Mouse (Mus musculus) hindbrain, embryonic 13.5 days (tissue): ENCODE results near the gene Ddx42. TPM values are rescaled to one million over a fixed set of nuclear protein-coding genes. Genes with fewer than 3 reads are reported as not detected.

ENCODE experiments used
- ATAC-seq: fragments of 200-750 bp; cut with Nextera tagmentation; 2 replicates; pipeline ENCODE4 v1.8.0; 2017; ENCODE audit warnings: moderate TSS enrichment; ENCODE audit not compliant: low FRiP score
- H3K27ac ChIP-seq: fragments of 300-500 bp; sonication (generic); 2 replicates; pipeline ENCODE4 v1.5.1; 2015; ENCODE audit warnings: inconsistent platforms, mild to moderate bottlenecking, moderate library complexity
- H3K27me3 ChIP-seq: fragments of 300-500 bp; sonication (generic); 2 replicates; pipeline ENCODE4 v1.6.1; 2015; ENCODE audit warnings: mild to moderate bottlenecking, inconsistent platforms
- H3K36me3 ChIP-seq: fragments of 300-500 bp; sonication (generic); 2 replicates; pipeline ENCODE4 v1.6.1; 2015; ENCODE audit warnings: mild to moderate bottlenecking, inconsistent platforms
- H3K4me1 ChIP-seq: fragments of 300-500 bp; sonication (generic); replicated peaks from 2 replicates; pipeline ENCODE4 v1.6.1; 2015; ENCODE audit warnings: inconsistent platforms
- H3K4me2 ChIP-seq: fragments of 300-500 bp; sonication (generic); 2 replicates; pipeline ENCODE4 v1.6.1; 2015; ENCODE audit warnings: inconsistent platforms, mild to moderate bottlenecking, moderate library complexity
- H3K4me3 ChIP-seq: fragments of 300-500 bp; sonication (generic); 2 replicates; pipeline ENCODE4 v1.5.1; 2015; ENCODE audit warnings: mild to moderate bottlenecking, inconsistent platforms
- H3K9ac ChIP-seq: fragments of 300-500 bp; sonication (generic); 2 replicates; pipeline ENCODE4 v1.6.1; 2015; ENCODE audit warnings: mild to moderate bottlenecking, inconsistent platforms
- H3K9me3 ChIP-seq: fragments of 300-500 bp; sonication (generic); 2 replicates; pipeline ENCODE4 v1.6.1; 2016; ENCODE audit warnings: inconsistent platforms
- WGBS: fragments of 180-500 bp; shearing (Covaris S2); methylation state at CpG from one replicate; pipeline ENCODE4 v1.1.7; 2015; 5-methylcytosine and 5-hydroxymethylcytosine counted together
- polyA plus RNA-seq: library from polyadenylated mRNA; unstranded; fragments of >200 nt; fragmentation: Nextera tagmentation; extraction: Ambion mirVana; gene quantifications from 2 replicates; pipeline ENCODE4 v1.2.1, GENCODE M21; 2015

The Ddx42 gene
- polyA plus RNA-seq, 1 experiment from 2014 or later = 92.0 TPM

DNA sequence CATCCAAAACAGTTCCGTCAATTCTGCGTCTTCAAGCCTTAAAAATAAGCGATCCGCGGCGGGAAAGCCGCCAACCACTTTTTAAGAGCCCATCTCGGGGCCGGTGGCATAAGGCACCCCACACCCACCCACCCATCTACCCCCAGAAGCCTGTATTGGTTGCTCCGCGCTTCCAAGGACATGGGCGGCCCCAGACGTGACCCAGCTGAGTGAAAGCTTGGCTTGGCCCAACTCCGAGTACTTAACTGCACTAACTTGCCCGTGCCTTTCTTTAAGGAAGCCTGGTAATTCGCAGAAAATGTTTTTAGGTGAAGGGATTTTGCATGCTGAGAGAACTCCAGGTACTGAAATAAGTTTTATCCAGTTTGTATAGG lies 56.6 kb downstream of the Ddx42 start:
- peaks cover 52% of the 10 kb centered on the region for H3K4me1 ChIP-seq
- peak; percentile 33 for ATAC-seq
- H3K9me3 ChIP-seq = no peaks in the 10 kb centered on the region
- 17% methylated on average over 16 of the region's 16 CpGs for WGBS
- H3K9ac ChIP-seq = peak overlapping the region; percentile 97
- peak overlapping the region; percentile 93 for H3K27ac ChIP-seq
- H3K4me2 ChIP-seq = peak overlapping the region; percentile 83
- H3K36me3 ChIP-seq = no peaks in the 10 kb centered on the region
- no peaks in the 10 kb centered on the region for H3K27me3 ChIP-seq
- peak overlapping the region; percentile 98 for H3K4me3 ChIP-seq

DNA sequence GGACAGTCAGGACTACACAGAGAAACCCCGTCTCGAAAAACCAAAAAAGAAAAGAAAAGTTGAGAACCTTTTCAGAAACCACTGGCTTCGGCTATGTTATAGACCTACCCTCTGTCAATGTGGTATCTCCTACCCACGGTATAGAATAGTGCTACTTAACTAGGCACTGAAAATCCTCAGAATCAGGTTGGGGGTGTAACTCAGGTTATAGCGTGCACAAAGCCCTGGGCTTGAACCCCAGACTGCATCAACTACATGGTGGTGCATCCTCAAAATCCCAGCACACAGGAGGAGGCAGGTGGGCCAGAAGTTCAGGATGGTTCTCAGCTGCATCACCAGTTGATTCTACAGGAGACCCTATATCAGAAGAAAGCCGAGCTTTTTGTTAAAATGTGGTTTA lies 57.1 kb downstream of the Ddx42 start:
- no peaks in the 10 kb centered on the region for H3K9me3 ChIP-seq
- no peak for ATAC-seq
- H3K4me3 ChIP-seq = peak overlapping the region; percentile 98; the same call in 1 of the 2 replicates
- H3K27ac ChIP-seq = no peak overlapping the region
- H3K9ac ChIP-seq = no peak overlapping the region
- peaks cover 46% of the 10 kb centered on the region for H3K4me1 ChIP-seq
- 94% methylated on average over 6 of the region's 6 CpGs for WGBS
- no peaks in the 10 kb centered on the region for H3K27me3 ChIP-seq
- H3K36me3 ChIP-seq = no peaks in the 10 kb centered on the region
- H3K4me2 ChIP-seq = peak overlapping the region; percentile 83; the same call in 1 of the 2 replicates

DNA sequence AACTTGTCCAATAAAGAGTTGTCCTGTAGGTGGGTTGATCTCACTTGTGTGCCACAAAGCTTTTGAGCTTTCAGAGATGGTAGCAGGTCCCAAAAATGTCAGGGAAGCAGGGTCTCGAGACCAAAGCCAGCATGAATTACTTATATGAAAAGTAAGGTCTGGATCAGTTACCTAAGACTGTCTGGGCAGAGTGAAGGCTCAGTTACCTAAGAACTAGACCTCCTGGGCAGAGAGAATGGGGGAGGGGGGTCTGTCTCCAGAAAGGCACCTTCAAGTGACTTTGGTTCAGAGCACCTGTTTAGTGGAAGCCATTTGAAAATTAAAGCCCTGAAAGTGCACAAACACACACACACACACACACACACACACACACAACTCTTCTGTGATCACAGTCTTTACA lies 57.6 kb downstream of the Ddx42 start:
- ATAC-seq = no peak
- WGBS = 81% methylated on average over 1 of the region's 1 CpGs
- H3K4me1 ChIP-seq = peaks cover 41% of the 10 kb centered on the region
- H3K9me3 ChIP-seq = no peaks in the 10 kb centered on the region
- H3K27me3 ChIP-seq = no peaks in the 10 kb centered on the region
- no peak overlapping the region for H3K4me2 ChIP-seq
- H3K4me3 ChIP-seq = no peak overlapping the region
- no peak overlapping the region for H3K27ac ChIP-seq
- H3K36me3 ChIP-seq = no peaks in the 10 kb centered on the region
- no peak overlapping the region for H3K9ac ChIP-seq

DNA sequence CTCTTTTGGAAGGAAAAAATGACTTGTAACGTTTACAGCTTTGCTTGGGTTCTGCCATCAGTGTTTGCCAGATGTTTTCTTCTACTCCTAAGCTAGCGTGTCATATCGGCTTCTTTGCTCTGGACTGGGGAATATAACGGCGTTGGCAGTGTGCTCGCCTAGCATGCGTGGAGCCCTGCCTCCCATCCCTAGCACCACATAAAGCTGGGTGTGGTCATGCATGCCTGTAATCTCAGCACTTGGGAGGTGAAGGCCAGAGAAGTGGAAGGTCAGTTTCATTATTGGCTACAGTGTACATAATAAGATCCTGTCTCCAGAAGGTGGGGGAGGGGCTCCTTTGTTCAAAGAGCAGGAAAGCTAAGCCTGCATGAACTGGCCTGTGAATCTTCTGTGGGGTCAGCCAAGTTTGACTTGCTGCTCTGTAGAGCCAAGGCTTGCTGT lies 58.3 kb downstream of the Ddx42 start:
- no peaks in the 10 kb centered on the region for H3K9me3 ChIP-seq
- no peaks in the 10 kb centered on the region for H3K36me3 ChIP-seq
- ATAC-seq = no peak
- no peak overlapping the region for H3K27ac ChIP-seq
- no peak overlapping the region for H3K9ac ChIP-seq
- H3K4me2 ChIP-seq = no peak overlapping the region
- H3K4me1 ChIP-seq = peaks cover 38% of the 10 kb centered on the region
- no peak overlapping the region for H3K4me3 ChIP-seq
- no peaks in the 10 kb centered on the region for H3K27me3 ChIP-seq
- 88% methylated on average over 7 of the region's 7 CpGs for whole genome bisulfite sequencing

DNA sequence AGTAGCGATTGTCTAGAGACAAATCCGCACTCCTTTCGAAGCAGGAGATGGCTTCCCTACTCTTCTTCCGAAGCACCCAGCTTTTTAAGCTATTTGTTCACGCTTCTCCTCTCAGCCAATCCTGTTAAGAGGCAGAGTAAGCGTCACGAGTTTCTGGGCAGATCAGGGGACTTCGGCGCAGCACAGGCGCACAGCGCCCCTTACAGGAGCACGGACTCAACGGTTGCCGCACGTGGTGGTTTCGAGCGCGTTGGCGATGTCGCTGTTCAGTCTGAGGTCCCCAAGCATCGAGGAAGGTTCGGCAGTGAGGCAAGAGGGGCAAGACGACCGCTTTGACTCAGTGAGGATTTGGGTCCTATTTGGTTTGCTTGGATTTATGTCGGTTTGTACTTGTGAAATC lies 59.7 kb downstream of the Ddx42 start, which contains the start of gene Tcam1:
Tcam1 (plus strand) TSS at position 219 of the 400 bp plus-strand sequence.
- H3K27me3 ChIP-seq = no peaks in the 10 kb centered on the region
- ATAC-seq = peak; percentile 62
- H3K9me3 ChIP-seq = no peaks in the 10 kb centered on the region
- WGBS = 9% methylated on average over 25 of the region's 25 CpGs
- peaks cover 23% of the 10 kb centered on the region for H3K4me1 ChIP-seq
- H3K27ac ChIP-seq = no peak within 1 kb of the TSS
- peak within 1 kb of the TSS; percentile 49; the same call in 1 of the 2 replicates for H3K9ac ChIP-seq
- H3K4me3 ChIP-seq = peak within 1 kb of the TSS; percentile 24
- H3K4me2 ChIP-seq = peak within 1 kb of the TSS; percentile 48
- H3K36me3 ChIP-seq = no peaks in the 10 kb centered on the region

DNA sequence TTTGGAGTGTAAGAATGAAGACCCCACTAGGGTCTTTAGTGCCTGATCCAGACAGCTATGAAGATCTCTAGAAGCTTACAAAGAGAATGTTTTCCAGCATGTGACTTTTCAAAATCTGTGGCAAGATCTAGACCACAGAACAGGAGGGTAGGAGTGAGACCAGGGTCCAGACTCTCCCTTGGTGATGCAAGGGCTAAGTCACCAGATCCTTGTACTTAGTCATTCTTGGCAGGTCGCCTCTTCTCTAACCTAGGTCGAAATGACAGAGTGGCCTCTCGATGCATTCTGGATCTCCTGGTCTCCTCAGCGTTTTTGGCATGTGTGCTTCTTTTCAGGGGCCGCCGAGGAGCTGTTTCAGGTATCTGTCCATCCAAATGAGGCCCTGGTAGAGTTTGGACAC lies 65.7 kb downstream of the Ddx42 start:
- Histone ChIP-seq H3K4me1 (0 out of 2 replicates have a peak, but pooled peaks cover 3% of the 10 kb centered on the region), H3K27me3 (no peaks in the 10 kb centered on the region), H3K27ac (no peak overlapping the region), H3K9me3 (no peaks in the 10 kb centered on the region), H3K9ac (no peak overlapping the region), H3K4me3 (no peak overlapping the region), H3K4me2 (no peak overlapping the region), H3K36me3 (no peaks in the 10 kb centered on the region)
- ATAC-seq = no peak
- WGBS = 88% methylated on average over 6 of the region's 6 CpGs

DNA sequence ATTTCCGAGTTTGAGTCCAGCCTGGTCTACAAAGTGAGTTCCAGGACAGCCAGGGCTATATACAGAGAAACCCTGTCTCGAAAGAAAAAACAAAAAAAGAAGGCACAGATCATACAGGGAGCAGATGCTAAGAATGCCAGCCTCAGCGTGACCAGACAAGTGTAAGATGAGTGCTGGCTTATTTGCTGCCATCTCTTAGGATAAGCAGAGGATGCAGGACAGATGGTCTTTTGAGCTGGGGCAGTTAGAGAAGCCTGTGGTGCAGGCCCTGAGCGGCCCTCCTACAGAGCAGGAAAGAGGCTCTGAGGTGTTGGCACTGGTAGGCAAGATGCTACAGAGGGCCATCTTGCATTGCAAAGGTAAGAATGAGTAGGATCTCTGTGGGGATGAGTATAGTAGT lies 66.6 kb downstream of the Ddx42 start:
- Histone ChIP-seq H3K4me3 (no peak overlapping the region), H3K36me3 (no peaks in the 10 kb centered on the region), H3K4me1 (0 out of 2 replicates have a peak, but pooled peaks cover 3% of the 10 kb centered on the region), H3K9ac (no peak overlapping the region), H3K27me3 (no peaks in the 10 kb centered on the region), H3K9me3 (no peaks in the 10 kb centered on the region), H3K4me2 (no peak overlapping the region), H3K27ac (no peak overlapping the region)
- WGBS = 85% methylated on average over 4 of the region's 4 CpGs
- no peak for ATAC-seq

DNA sequence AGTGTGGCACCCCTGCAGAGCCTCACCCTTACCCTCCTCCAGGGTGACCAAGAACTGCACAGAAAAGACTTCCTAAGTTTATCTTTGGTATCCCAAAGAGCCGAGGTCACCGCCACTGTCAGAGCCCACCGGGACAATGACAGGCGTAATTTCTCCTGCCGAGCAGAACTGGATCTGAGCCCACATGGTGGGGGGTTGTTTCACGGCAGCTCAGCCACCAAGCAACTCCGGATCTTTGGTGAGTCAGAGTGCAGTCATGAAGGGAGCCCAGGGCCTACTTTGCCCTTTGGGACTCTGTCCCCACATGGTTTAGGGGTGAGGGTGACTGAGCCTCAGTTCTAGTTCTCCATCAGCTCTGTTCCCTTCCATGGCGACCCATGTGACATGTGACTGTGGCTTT lies 67.4 kb downstream of the Ddx42 start:
- H3K9ac ChIP-seq = no peak overlapping the region
- H3K4me1 ChIP-seq = 0 out of 2 replicates have a peak, but pooled peaks cover 3% of the 10 kb centered on the region
- no peak overlapping the region for H3K4me2 ChIP-seq
- 61% methylated on average over 8 of the region's 8 CpGs for WGBS
- H3K4me3 ChIP-seq = no peak overlapping the region
- H3K36me3 ChIP-seq = no peaks in the 10 kb centered on the region
- H3K27me3 ChIP-seq = no peaks in the 10 kb centered on the region
- H3K9me3 ChIP-seq = no peaks in the 10 kb centered on the region
- ATAC-seq = no peak
- no peak overlapping the region for H3K27ac ChIP-seq

DNA sequence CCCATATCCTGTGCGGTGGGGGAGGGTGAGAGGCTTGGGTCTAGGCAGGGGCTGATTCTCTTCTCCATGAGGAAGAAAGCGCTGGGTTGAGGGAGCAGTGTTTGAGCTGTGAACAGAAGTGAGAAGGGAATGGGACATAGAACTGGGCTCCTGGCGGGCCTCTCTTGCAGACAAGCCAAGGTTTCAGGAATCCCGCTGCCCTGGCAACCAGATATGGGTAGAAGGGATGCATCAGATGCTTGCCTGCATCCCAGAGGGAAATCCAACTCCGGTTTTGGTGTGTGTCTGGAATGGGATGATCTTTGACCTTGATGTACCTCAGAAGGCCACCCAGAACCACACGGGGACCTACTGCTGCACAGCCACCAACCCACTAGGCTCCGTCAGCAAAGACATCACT lies 69.5 kb downstream of the Ddx42 start:
- Histone ChIP-seq H3K4me3 (no peak overlapping the region), H3K27ac (no peak overlapping the region), H3K9ac (no peak overlapping the region), H3K36me3 (no peaks in the 10 kb centered on the region), H3K4me1 (0 out of 2 replicates have a peak, but pooled peaks cover 3% of the 10 kb centered on the region), H3K9me3 (no peaks in the 10 kb centered on the region), H3K27me3 (no peaks in the 10 kb centered on the region), H3K4me2 (no peak overlapping the region)
- ATAC-seq = no peak
- 84% methylated on average over 7 of the region's 7 CpGs for WGBS

DNA sequence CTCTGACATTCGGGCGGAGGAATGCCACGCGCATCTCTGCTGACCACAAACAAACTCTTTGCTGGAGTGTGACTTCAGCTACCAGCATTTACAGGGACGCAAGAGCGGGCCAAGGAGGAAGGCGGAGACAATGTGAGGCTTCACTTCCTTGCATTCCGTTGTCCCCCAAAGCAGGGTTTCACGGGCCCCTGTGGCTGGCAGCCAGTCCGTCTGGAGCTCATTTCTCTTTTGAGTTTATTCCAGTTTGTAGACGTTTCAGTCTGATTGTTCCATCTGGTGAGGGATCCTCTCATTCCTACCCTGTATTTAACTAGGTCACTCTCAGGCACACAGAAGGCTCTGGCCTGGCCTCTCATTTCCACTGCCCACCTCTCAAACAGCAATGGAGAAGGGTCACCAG lies 70.3 kb downstream of the Ddx42 start:
- Histone ChIP-seq H3K4me2 (no peak overlapping the region), H3K36me3 (no peaks in the 10 kb centered on the region), H3K9me3 (no peaks in the 10 kb centered on the region), H3K27me3 (no peaks in the 10 kb centered on the region), H3K4me1 (0 out of 2 replicates have a peak, but pooled peaks cover 3% of the 10 kb centered on the region), H3K9ac (no peak overlapping the region), H3K4me3 (no peak overlapping the region), H3K27ac (no peak overlapping the region)
- 72% methylated on average over 11 of the region's 11 CpGs for WGBS
- ATAC-seq = no peak

DNA sequence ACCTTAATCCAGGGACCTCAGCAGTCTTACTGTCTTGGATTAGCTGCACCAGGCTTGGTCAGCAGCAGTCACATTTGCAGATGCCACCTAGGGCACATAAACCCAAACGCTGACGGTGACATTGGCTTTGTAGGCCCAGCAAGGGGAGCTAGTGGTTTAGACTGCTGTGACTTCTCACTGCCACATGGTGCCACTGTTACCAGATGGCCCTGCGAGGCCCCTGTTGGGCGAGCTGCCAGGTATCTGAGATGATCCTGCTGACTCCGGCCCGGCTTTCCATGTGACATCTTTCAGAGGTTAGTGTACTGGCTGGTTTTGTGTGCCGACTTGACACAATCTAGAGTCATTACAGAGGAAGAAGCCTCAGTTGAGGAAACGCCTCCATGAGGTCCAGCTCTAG lies 72.6 kb downstream of the Ddx42 start:
- Histone ChIP-seq H3K27me3 (no peaks in the 10 kb centered on the region), H3K36me3 (no peaks in the 10 kb centered on the region), H3K4me1 (0 out of 2 replicates have a peak, but pooled peaks cover 3% of the 10 kb centered on the region), H3K4me2 (no peak overlapping the region), H3K27ac (no peak overlapping the region), H3K9me3 (no peaks in the 10 kb centered on the region), H3K4me3 (no peak overlapping the region), H3K9ac (no peak overlapping the region)
- 65% methylated on average over 8 of the region's 8 CpGs for WGBS
- ATAC-seq = no peak

DNA sequence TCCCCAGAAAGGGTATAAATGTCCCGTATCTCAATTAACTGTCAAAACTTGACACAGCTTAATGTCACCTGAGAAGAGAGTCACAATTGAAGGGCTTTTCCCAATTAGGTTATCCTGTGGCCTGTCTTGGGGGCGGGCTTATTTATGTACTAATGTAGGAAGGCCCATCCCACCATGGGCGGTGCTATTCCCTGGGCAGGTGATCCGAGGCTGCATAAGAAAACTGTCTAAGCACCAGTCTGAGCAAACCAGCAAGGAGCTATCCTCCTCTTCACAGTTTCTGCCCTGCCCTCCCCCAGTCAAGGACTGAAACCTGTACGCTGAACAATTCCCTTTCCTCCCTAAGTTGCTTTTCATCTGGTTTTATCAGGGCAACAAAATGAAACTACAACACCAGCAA lies 73.7 kb downstream of the Ddx42 start:
- H3K9ac ChIP-seq = no peak overlapping the region
- 0 out of 2 replicates have a peak, but pooled peaks cover 3% of the 10 kb centered on the region for H3K4me1 ChIP-seq
- H3K4me2 ChIP-seq = no peak overlapping the region
- no peak overlapping the region for H3K27ac ChIP-seq
- no peaks in the 10 kb centered on the region for H3K36me3 ChIP-seq
- no peak overlapping the region for H3K4me3 ChIP-seq
- ATAC-seq = no peak
- no peaks in the 10 kb centered on the region for H3K27me3 ChIP-seq
- 92% methylated on average over 5 of the region's 5 CpGs for WGBS
- H3K9me3 ChIP-seq = no peaks in the 10 kb centered on the region

DNA sequence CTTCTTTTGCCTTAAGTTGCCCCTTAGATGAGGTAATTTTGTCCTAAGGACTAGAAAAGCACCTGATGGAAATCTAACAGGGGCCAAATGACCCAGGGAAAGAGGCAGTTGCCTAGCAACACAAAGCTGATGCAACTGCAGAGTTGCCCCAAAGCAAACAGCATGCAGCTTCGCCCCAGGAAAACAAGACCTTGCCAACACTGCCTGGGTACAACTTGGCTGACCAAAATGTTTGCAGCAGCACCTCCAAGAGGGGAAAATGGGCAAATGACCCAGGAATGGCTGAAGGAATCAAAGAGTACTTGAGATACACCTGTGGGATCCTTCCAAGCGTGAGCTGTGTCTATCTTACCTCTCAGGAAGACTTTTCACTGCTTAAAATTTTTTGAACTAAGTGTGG lies 75.1 kb downstream of the Ddx42 start:
- no peak overlapping the region for H3K4me2 ChIP-seq
- 90% methylated on average over 2 of the region's 2 CpGs for whole genome bisulfite sequencing
- H3K9ac ChIP-seq = no peak overlapping the region
- 0 out of 2 replicates have a peak, but pooled peaks cover 3% of the 10 kb centered on the region for H3K4me1 ChIP-seq
- ATAC-seq = no peak
- no peak overlapping the region for H3K27ac ChIP-seq
- H3K9me3 ChIP-seq = no peaks in the 10 kb centered on the region
- no peaks in the 10 kb centered on the region for H3K36me3 ChIP-seq
- no peaks in the 10 kb centered on the region for H3K27me3 ChIP-seq
- H3K4me3 ChIP-seq = no peak overlapping the region
